Mouse (Mus musculus) ovary, postnatal 10 days (tissue): ENCODE measurements at regions not wholly inside any gene's neighbourhood (a gene's known extent, or its start where the extent isn't known, plus 50 kb on each side); places are given as distances from the start of the nearest gene placed in this dataset.
A peak's percentile ranks its signal among the peaks of the same experiment; 100 is the strongest.

Experiments
- DNase-seq: peaks from one replicate; pipeline ENCODE4 v3.0.0; 2022; ENCODE audit warnings: low spot score

DNA sequence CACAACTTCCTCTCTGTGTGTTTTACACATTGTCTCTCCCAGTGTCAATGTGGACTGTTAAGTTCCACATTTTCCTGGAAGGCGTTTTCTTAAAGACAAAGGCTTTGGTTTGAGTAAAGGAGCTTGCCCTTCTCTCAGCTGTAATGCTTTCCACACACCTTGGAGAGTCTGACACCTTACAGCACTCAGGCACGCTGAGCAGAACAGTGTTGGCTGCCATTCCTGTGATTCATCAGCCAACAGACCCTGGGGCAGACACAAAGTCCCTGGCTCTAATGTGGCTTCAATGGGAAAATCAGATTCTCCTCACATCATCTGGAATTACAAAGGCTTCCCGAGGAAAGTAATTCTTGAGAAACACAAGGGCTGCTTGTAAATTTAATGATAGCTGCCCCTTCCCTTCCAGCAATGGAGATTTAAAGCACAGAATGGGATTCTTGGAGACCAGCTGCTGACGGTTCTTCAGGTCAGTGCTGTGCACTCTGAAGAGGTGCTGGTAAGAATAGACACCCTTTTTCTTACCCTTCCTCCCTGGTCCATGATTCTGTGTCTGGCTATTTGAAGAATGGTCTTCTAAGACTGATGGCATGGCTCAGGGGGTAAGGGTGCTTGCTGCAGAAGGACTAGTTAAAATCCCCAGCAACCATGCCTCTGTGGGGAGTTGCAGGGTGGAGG is 468.4 kb upstream of the Nr2f2 start:
- no peak for DNase-seq

DNA sequence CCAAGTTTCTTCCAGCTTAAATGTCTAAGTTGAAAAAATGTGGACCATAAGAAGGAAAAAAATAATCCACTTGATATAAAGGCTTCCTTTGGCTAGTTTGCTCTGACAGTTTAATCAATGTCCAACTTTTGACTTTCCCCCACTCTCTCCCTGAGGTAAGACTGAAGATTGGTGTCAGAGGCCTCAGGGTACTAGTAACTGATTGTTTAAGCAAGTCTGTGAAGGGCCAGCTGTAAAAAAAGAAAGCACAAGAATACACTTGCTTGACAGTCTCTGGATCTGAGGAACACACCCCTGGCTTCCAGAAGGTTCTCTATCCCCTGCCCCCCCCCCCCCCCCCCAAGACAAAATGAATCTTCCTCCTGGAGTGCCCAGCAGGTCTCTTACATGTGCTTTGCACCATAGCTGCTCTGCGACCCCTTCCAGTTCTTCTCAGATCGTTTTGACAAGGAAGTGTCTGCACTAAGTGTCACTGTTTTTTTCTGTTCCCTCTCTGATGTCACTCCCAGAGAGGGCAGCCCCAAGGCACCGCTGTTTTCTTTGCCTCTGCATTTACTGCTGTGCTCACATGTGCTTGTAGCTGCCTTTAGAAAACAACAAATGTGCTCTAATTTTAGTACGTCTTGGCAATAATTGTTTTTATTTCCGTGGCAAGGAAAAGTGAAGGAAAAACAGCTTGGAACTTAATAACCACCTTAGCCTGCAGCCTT is 462.1 kb upstream of the Nr2f2 start:
- DNase-seq, result no peak

DNA sequence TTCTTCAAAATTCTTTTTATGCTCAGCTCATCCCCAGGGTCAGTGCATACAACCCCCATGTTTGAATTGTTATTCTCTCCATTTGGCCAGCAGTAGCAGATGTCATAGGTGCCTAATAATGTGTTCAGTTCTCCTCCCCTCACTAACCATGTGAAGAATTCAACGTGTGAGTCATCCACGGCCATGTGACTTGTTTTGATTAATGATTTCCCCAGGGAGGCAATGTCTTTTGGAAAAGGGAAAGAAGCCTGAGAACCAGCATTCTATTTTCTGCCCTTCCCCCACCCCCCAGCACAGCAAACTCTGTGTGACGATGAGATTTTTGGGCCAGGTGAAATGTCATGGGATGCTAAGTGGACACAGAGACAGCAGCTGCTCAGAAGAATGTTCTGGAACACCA is 459.5 kb upstream of the Nr2f2 start:
- no peak for DNase-seq

DNA sequence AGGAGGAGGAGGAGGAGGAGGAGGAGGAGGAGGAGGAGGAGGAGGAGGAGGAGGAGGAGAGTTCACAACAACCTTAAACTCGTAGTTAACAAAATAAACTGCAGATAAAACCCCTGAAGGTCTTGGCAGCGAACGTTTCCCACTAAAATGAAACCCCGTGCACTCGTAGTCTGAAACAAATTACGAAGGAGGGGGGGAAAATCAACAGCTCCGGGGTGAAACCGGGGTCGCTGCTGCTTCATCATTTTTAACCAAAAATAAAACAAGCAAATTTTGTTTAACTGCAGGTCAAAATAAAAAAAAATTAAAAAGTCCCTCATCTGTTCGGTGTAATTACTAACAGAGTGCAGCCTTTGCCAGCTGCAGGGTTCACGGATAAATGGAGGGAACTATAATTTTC is 456.5 kb upstream of the Nr2f2 start:
- DNase-seq, result no peak

DNA sequence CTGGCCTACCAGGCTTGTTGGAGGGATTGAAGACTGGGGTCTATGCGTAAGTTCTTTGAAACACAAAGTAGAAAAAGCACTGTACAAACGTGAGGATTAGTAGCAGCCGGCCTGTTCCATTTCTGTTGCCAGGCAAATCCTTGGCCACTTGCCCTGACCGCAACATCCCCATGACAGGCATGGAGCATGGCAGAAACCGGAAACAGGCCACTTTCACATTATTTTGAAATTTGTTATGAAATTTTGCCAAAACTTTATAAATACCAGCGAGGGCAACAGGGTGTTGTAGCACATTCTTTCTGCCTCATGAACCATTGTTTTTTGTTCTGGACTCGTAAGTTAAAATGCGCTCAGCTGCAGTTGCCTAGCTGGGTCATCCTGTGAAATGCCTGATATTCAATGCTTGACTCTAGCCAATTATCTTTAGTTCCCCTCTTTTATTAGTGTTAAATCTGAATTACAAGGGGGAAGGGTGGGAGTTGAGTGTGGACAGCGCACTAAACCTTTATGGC is 455.8 kb upstream of the Nr2f2 start:
- peak; percentile 52 for DNase-seq

DNA sequence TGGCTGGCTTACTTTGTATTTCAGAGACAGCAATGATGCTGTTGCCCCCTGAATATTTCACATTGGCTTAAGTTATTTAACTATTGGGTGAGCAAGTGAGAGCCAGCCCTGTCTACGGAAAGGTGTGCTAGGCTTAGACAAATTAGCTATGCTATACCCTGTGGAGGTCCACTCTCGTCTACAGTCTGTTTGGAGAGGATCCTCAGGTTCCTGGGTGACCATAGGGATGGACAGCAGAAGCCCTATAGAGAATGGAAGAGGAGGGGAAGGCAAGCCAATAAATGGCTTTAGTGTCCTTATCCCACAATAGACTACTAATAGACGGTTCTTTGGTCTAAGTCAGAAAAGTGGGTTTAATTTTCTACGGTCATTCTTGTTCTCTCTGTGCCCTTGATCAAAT is 455.3 kb upstream of the Nr2f2 start:
- no peak for DNase-seq

DNA sequence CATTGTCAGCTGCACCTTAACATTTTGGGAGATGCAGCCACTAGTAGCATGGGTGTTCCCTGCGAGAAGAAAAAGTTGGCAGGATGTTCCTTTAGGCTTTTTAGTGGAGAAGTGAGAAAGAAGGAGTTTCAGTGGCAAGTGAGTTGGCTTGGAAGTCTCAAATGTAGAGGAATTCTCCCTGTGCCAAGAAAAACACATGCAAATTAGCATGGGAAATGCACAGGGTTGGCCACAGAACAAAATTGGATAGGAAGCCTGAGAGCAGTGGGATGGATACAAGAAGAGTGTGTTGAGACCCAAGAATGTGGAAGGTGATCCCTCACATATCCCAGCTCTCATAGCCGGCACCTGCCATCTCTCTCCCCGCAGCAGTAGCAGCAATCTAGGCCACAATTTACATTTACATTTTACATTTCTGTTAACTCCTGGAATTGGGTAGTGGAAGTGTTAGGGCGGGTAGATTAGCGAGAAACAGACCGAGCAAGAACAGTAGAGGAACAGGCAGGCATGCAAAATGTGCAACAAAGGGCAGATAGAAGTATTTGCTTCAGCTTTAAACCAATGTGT is 450.9 kb upstream of the Nr2f2 start:
- DNase-seq, result no peak

DNA sequence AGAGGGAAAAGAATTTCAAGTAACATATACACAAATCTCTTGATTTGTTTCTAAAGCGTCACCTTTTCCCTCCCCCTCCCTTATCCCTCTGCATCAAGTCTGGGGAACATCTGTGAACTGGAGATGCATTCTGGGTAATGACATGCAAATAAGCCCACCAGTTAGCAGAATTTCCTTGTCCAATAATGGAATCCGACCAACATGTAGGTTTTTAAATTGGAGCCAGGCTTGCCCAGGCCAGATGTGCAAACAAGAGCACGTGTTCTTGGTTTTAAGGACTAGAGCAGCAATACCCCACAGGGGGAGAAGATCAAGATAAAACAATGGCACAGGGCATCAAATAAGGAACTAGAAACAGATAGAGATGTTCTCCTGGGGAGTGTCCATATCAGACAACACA is 447.9 kb upstream of the Nr2f2 start:
- DNase-seq, result no peak

DNA sequence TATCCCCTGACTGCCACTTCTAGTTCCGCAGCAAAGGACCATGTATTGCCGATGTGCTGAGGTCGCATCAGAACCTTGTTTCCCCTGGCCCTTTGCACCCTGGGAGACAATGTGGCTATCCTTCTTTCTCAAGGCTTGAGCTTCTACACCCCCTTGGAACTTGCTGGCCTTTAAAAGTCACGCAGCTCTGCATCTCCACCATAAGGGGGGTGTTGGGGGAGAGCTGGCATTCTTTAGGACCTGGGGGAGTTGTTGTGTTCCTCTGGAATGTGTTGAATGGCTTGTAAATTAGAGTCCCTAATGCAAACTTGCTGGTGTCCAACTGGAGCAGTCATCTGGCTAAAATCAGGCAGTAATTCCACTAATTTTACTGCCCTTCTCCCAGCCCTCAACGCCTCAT is 446.6 kb upstream of the Nr2f2 start:
- DNase-seq, result no peak

DNA sequence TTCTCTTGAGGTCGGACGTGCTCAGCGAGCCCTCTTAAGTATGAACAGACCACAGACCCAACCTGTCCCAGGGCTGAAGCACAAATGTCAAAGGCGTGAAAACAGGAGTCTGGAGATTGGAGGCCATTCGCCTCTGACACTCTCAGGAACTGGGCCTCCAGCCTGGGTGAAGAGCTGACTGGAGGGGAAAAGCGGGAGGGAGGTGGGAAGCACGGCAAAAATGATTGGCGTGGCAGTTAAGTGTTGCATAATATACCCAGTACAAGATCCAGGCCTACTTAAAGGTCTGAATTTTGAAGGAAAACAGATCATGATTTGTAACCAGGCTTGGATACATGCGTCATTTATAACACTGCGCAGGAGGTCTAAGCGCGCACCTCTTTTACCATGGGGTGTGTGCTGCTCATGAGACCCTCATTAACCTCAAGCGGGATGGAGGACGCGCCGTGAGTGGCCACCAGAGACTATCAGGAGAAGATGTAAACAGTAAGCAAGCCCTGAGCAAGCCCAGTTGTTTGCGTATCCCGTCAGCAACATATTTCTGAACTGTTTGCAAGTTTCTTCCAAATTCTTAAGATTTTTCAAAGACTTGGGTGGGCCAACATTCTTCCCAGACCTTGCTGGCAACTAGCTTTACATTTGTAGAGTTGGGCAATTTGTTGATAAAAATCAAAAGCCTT is 444.0 kb upstream of the Nr2f2 start:
- DNase-seq, result no peak

DNA sequence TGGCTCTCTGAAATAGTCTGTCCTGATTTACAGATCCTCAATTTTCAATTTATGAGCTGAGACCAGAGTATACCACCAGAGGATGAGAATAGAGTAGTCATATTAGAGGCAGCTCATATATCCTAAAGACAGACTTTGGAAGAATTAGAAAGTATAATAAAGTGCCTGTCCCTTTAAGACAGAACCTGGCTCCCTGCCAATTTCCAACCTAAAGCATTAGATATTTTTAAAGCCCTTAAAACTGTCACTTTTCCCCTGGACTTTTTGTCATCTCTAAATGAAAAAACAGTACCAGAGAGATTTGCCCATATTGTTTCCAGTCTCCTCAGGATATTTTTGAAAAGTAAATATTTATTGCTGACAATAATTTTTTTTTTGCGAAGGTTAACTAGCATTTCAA is 437.7 kb upstream of the Nr2f2 start:
- no peak for DNase-seq

DNA sequence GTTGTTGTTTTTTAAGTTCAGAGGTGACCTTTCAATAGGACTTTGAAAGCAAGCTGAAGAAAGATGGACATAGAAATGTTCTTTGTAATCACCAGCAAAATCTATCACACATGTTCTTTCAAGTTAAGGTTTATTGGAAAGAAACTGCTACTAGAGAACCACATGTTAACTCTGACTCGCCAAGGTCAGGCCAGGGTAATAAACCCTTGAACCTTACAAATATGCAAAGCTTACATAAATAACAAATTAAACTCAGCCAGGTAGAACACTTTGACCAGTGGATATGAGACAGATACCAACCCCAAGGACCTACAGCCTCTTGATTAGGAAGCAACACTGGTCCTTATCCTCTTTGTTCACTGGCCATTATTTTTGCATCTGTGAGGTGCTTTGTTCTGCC is 433.4 kb upstream of the Nr2f2 start:
- no peak for DNase-seq

DNA sequence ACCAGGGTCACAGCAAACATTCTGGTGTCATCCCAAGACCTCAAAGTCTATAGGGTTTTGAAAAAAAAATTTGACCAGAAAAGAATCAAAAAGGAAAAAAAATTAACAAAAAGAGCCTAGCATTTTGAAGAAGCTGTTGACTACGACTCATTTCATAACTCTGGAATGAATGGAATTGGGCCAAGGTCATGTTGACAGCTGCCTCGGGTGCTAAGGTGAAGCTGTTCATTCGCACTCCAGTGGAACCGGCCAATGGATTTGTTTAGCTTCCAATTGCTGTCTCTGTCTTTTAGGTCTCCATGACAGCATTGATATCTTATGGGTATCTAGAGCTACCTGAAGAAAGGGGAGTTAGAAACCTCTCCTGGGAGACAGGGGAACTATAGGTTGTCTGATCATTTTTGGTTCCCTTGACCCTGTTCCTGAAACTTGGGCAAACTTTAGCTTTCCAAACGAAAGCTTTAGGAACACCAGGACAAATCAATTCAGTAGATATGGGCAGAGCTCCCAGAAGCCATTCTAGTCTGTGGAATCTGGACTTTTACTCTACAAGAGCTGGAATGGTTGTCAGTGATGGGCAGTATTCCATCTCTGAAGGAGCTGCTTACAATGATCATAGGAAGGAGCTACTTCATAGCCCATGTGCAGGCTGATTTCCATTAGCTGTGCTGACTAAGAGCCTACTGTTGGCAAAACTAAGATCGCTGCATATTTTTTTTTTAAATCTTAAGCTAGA is 432.7 kb upstream of the Nr2f2 start:
- no peak for DNase-seq

DNA sequence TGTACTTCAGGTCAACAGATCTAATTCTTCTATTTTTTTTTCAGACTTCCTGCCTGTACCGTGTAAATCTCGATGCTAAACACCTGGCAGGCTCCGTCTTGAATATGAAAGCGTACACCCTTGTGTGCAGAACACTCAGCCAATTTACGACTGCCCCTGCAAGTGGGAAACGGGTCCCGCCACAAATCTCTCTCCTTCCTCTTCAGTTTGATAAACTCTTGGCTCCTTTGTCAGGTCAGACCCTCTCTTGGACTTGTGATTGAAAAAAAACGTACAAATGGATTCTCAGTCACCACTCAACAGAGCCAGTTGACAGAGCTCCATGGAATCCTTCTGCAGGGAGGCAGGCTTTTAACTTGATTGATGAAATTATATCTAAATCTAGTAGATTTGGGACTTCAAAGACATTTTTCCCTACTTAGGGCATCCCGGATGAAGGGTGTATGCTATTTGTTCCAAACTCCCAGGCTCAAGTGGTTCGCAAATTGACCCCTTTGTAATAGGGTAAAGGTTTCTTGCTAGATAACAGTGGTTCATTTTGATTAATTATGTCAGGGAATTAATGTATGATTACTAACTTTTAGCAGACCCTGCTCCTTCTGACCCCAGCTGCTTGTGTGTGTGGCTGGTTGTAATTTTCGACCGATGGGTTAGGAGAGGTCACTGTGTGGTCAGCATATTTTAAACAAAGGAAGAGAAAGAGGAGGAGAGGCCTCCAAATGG is 429.7 kb upstream of the Nr2f2 start:
- DNase-seq, result no peak

DNA sequence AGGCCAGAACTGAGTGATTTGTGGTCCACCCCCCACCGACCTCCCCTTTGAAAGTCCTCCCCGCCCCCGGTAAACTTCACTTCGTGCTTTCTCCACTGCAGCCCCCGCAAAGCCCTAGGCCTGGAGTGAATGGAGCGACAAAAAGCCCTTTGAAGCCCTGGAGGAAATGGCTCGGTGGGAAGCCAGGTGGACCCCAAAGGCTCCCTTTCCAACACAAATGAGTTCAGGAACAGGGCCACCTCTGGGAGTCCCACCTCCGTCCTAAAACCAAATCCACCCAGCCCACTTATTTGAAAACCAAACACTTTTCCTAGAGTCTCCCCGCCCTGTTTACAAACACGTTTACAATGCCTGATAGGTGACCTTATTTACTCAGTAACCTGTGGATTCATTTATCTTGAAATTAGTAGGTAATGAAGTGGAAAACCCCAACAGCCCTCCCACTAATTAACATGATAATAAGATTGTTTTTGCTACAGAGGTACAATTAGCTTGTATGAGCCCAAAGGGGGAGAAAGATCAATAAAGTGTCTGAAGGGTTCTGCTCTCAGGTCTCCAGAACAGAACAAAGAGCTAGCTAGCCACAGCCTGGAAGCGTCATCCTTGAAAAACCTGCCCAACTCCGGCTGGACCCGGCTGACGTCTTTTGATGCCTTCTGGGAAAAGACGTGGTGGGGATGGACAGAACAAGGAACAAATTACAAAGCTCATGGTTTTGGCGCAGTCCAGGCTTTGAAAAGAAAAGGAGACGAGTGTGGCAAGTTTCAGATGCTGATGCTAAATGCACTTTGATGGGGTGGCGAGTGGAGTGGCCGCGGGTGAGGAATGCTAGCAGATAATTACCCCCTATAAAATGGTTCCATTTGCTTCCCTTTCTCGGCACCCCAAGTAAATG is 422.6 kb upstream of the Nr2f2 start:
- no peak for DNase-seq

DNA sequence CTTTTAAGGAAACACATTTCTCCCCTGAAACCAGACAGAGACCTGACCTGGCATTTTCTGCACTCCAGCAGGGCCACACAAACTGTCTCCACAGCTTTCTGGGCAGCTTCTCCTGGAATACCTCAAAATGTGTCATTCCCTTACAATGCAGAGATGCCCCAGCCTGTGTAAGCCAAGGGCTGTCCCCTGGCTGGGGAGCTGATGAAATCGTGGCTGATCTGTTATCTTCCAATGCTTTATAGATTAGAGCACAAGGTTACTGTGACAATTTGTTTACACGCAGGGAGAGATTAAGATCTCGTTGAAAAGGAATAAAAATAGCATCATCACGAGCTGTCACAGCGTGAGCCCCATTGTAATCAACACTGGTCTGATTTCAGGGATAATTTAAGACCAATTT is 421.4 kb upstream of the Nr2f2 start:
- no peak for DNase-seq

DNA sequence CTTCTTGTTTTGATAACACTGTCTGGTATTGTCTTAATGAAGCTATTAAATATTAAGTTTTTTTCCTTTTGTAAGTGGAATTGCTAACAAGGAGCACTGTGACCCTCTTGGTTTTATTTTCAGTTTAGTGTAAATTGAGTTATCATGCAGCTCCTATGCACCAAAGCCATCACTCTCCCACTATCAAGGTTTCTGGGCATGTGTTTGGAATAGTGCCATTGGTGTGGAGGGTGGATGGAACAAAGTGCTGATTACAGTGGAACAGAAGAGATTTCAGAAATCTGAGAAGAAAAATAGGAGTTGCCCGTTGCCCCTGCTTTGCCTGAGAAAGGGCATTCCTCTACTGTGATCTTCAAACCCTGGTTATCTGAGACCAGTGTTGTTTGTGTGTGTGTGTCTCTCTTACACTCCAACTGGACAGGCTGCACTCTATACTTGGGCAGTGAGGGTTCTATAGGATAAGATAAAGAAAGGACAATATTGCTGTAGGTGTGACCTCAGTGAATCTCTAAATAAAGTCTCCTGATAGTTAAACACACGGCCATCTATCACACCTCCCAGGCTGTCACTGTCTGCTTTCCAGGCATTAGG is 414.3 kb upstream of the Nr2f2 start:
- no peak for DNase-seq

DNA sequence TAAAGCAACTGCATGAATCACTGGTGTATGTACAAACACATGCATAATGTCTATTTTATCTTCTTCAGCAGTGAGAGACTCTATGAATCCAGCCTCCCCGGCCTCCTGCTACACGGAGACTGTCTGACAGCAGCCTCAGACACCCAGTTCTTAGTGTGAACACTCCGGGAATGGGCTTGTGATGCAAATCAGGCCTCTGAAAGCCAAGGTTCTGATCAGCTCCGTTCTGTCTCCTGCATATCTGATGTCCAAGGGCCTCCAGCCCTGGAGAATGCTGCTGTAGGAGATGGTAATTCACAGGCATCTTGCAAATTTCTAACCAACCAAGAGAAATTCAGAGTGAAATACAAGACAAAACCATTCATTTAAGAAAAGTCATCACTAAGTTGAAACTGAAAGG is 411.2 kb upstream of the Nr2f2 start:
- DNase-seq, result no peak

DNA sequence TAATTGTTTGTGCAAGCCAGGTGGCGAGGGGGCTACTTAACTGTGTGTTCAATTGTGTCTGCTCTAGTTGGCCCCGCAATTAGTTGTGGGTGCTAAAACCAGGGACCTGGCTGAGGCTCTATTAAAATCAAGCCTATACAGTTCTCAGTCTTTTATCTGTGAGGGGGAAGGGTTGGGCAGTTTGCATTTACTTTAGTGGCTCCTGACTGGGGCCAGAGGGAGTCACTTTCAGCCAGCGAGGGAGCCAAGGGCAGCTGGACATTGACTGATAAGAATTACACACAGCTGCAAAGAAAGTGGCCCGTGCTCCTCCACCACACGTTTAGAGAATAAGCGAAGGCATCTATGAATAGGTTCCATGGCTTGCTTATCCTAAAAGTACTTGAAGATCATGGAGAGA is 403.1 kb upstream of the Nr2f2 start:
- DNase-seq, result no peak

DNA sequence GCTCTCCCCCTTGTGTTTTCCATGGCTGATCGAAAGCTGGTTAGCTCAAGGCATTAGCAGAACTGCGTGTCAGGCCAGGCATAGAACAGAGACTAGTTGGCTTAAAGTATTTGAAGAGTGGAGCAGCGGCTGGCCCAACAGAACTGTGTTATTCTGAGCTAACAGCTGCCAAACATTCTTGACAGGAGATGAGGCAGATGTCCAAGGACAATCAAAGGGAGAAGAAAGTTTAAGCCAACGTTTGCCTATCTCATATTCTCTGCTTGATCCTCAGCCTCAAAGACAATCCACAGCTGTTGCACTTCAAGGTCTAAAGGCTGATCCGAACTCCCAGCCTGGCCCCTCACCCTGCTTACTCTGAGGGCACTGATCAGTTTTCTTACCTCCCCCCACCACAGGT is 401.2 kb upstream of the Nr2f2 start:
- no peak for DNase-seq
